Mouse (Mus musculus) kidney, adult 8-10 months (tissue): ENCODE data around the gene Ccnl1.
A peak's percentile ranks its signal among the peaks of the same experiment; 100 is the strongest.

Experiments used
- DNase-seq, 2 experiments: peaks; one replicate each; pipeline ENCODE4 v3.0.0; 2022

The Ccnl1 gene

GRCm38 (mm10) chr3:65958102-65958839 lies at the start of gene Ccnl1:
Gene Ccnl1, minus strand, starts transcription at chr3:65958249.
- DNase-seq = peak; percentile 94

- DNase-seq = no peak
Measured at GRCm38 (mm10) chr3:66004989-66005388, 46.9 kb upstream of the Ccnl1 start.

GRCm38 (mm10) chr3:66004220-66004951 lies 46.3 kb upstream of the Ccnl1 start:
- DNase-seq = no peak

GRCm38 (mm10) chr3:66000400-66000799 lies 42.4 kb upstream of the Ccnl1 start:
- no peak for DNase-seq

GRCm38 (mm10) chr3:65997360-65998008 lies 39.4 kb upstream of the Ccnl1 start:
- DNase-seq = no peak

- no peak for DNase-seq
Measured at GRCm38 (mm10) chr3:65992395-65993340, 34.6 kb upstream of the Ccnl1 start.

GRCm38 (mm10) chr3:65990957-65991646 lies 33.1 kb upstream of the Ccnl1 start:
- peak; percentile 36 to 37 for DNase-seq

GRCm38 (mm10) chr3:65990524-65990923 lies 32.5 kb upstream of the Ccnl1 start:
- DNase-seq = no peak

GRCm38 (mm10) chr3:65988711-65989495 lies 30.9 kb upstream of the Ccnl1 start:
- DNase-seq = no peak

- no peak for DNase-seq
Measured at GRCm38 (mm10) chr3:65976296-65976695, 18.2 kb upstream of the Ccnl1 start.

- DNase-seq = peak; percentile 26 to 47
Measured at GRCm38 (mm10) chr3:65975317-65975716, 17.3 kb upstream of the Ccnl1 start.

GRCm38 (mm10) chr3:65974232-65975058 lies 16.4 kb upstream of the Ccnl1 start:
- peak; percentile 97 to 99 for DNase-seq

GRCm38 (mm10) chr3:65973501-65974231 lies 15.6 kb upstream of the Ccnl1 start:
- no peak for DNase-seq

- no peak for DNase-seq
Measured at GRCm38 (mm10) chr3:65969196-65969595, 11.1 kb upstream of the Ccnl1 start.

- no peak for DNase-seq
Measured at GRCm38 (mm10) chr3:65966360-65966759, 8.3 kb upstream of the Ccnl1 start.

GRCm38 (mm10) chr3:65962270-65962930 lies 4.4 kb upstream of the Ccnl1 start:
- no peak for DNase-seq

GRCm38 (mm10) chr3:65960291-65960945 lies 2.4 kb upstream of the Ccnl1 start:
- no peak for DNase-seq

GRCm38 (mm10) chr3:65959416-65960001 lies 1.5 kb upstream of the Ccnl1 start:
- DNase-seq = no peak
